Mouse (Mus musculus): ENCODE measurements around the gene Olfr1364.

GRCm38 (mm10) chr13:21581659-21582058 is at the start of gene Olfr1364:
- TF ChIP-seq CTCF (IDR thresholded peaks at IDR 0.05; ENCODE audit: control insufficient read depth, insufficient read depth, insufficient read length): no peak
- TF ChIP-seq USF1 (IDR thresholded peaks at IDR 0.05; ENCODE audit: low read depth): no peak
- TF ChIP-seq MAX (IDR thresholded peaks at IDR 0.05): no peak
- no peak for TF ChIP-seq FOSL1 (IDR thresholded peaks at IDR 0.05; ENCODE audit: insufficient read depth, low read length, poor library complexity, severe bottlenecking)
- TF ChIP-seq MYOD1 (IDR thresholded peaks at IDR 0.05; ENCODE audit: control insufficient read depth, insufficient read length, low read depth): no peak
